Mouse (Mus musculus) Patski (cell line): ENCODE data around the gene Il12b. TPM values are rescaled to one million over a fixed set of nuclear protein-coding genes. Genes with fewer than 3 reads are reported as not detected.

Experiments used
- ATAC-seq: fragments of 100-300 bp; one replicate; pipeline ENCODE4 v1.8.0; 2021
- CTCF ChIA-PET: fragments of 350-600 bp; sonication (Branson Sonifier 250); formaldehyde crosslinking; loops from one replicate; lab custom pipeline; 2022; ENCODE audit warnings: inconsistent platforms; lab: Charles Lee
- POLR2A ChIA-PET: fragments of 350-600 bp; sonication (Branson Sonifier 250); formaldehyde crosslinking; loops from one replicate; lab custom pipeline; 2022; ENCODE audit warnings: antibody characterized with exemption, inconsistent platforms; lab: Charles Lee
- DNase-seq: peaks from one replicate; pipeline ENCODE4 v3.0.0-alpha.2; 2011; ENCODE audit warnings: low read depth, low spot score
- H3K27me3 ChIP-seq: fragments of 371-371 bp; one replicate; pipeline ENCODE4 v1.5.1; 2021
- CTCF ChIP-seq: fragments of 100-300 bp; IDR thresholded peaks from one replicate; pipeline ENCODE4 v1.5.1; 2021
- in situ Hi-C: fragments of 300-500 bp; cut with MboI; formaldehyde crosslinking; loops from 3 replicates; pipeline ENCODE4 v1.11.1; 2018; ENCODE audit warnings: low pct_unique_long_range_greater_than_20kb, mixed read lengths
- polyA plus RNA-seq: library from polyadenylated mRNA; unstranded; gene quantifications from one replicate; pipeline ENCODE4 v1.2.3, GENCODE M21; 2021

The Il12b gene
- polyA plus RNA-seq, 1 experiment from 2014 or later, result not detected

- ATAC-seq, result no peak
- in situ Hi-C loops, result no loop called here
- no peaks in the 10 kb centered on the region for H3K27me3 ChIP-seq
- TF ChIP-seq CTCF, result no peak
- ChIA-PET POLR2A (interaction anchor here (0.7 kb wide), 1 partner anchor 17 kb away, joined by 5 read pairs; no protein-coding TSS in a partner anchor), CTCF (interaction anchor here (1.2 to 1.7 kb wide), 2 partner anchors 8 to 17 kb away, joined by 3 to 7 read pairs; no protein-coding TSS in a partner anchor)
- DNase-seq, result no peak
Measured at GRCm38 (mm10) chr11:44406457-44406856, 6.6 kb downstream of the Il12b start.

DNA sequence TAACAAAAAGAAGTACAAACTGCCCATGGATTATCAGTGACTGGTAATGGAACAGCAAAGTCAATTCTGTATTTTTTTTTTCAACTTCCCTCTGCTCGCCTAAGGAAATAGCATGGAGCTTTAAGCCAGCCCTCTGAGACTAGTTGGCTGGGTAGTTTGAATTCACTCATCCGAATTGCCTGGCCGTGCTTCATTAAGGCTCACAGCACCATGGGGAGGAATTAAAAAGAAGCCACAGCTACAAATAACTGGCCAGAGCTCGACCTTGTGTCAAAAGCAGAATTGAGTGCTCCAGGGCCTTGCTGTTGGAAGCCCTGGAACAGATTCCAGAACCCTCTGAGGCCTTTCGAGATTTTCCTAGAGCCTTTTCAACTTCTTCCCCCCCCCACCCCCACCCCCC, 8.8 kb downstream of the Il12b start:
- ChIA-PET CTCF (no interaction called here), POLR2A (interaction anchor here (1.1 kb wide), 1 partner anchor 9 kb away, joined by 3 read pairs; no protein-coding TSS in a partner anchor)
- in situ Hi-C loops, result no loop called here
- DNase-seq (no peak), ATAC-seq (peak; percentile 35)
- TF ChIP-seq CTCF, result no peak
- peaks cover 5% of the 10 kb centered on the region for H3K27me3 ChIP-seq

DNA sequence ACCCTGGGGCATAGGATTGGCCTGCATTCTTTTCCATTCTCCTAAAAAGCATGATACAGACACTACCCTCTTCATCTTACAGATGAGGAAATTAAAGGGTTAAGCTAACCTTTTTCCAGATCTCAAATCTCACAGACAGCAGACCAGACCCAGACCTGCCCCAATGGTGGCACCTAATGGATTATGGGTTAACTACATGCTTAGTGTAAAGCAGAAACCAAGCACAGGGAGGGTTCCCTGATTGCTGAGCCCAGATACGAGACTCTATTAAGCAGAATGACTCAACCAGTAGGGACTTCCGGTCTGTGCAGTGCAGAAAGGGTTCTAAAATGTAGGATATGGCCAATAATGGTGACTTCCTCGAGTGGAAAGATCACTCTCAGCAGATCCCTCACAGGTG, 10.6 kb downstream of the Il12b start:
- POLR2A ChIA-PET, result no interaction called here
- TF ChIP-seq CTCF, result peak; percentile 52
- in situ Hi-C loops, result no loop called here
- ATAC-seq, result no peak
- DNase-seq, result no peak
- CTCF ChIA-PET, result interaction anchor here (1.4 to 1.5 kb wide), 2 partner anchors 24 to 47 kb away, joined by 3 to 4 read pairs; no protein-coding TSS in a partner anchor
- peaks cover 5% of the 10 kb centered on the region for H3K27me3 ChIP-seq

- TF ChIP-seq CTCF, result peak; percentile 47
- POLR2A ChIA-PET, result no interaction called here
- H3K27me3 ChIP-seq, result peaks cover 5% of the 10 kb centered on the region
- DNase-seq, result no peak
- no peak for ATAC-seq
- in situ Hi-C loops, result no loop called here
- CTCF ChIA-PET, result interaction anchor here (1.2 to 1.3 kb wide), 2 partner anchors 10 to 41 kb away, joined by 3 read pairs; no protein-coding TSS in a partner anchor
Measured at GRCm38 (mm10) chr11:44412276-44412675, 12.4 kb downstream of the Il12b start.

- POLR2A ChIA-PET, result no interaction called here
- DNase-seq (no peak), ATAC-seq (no peak)
- CTCF ChIA-PET, result interaction anchor here (2.6 kb wide), 1 partner anchor 40 kb away, joined by 9 read pairs; no protein-coding TSS in a partner anchor
- no peak for TF ChIP-seq CTCF
- in situ Hi-C loops, result no loop called here
- peaks cover 5% of the 10 kb centered on the region for H3K27me3 ChIP-seq
Measured at GRCm38 (mm10) chr11:44413371-44413770, 13.5 kb downstream of the Il12b start.

- TF ChIP-seq CTCF, result no peak
- CTCF ChIA-PET, result interaction anchor here (2.6 kb wide), 1 partner anchor 39 kb away, joined by 9 read pairs; no protein-coding TSS in a partner anchor
- ATAC-seq, result no peak
- peaks cover 5% of the 10 kb centered on the region for H3K27me3 ChIP-seq
- no peak for DNase-seq
- POLR2A ChIA-PET, result no interaction called here
- in situ Hi-C loops, result no loop called here
Measured at GRCm38 (mm10) chr11:44414605-44415004, 14.7 kb downstream of the Il12b start.

GRCm38 (mm10) chr11:44417403-44417802, 17.5 kb downstream of the Il12b start:
- DNase-seq, result no peak
- CTCF ChIA-PET, result no interaction called here
- H3K27me3 ChIP-seq, result peaks cover 5% of the 10 kb centered on the region
- TF ChIP-seq CTCF, result no peak
- ATAC-seq, result no peak
- in situ Hi-C loops, result no loop called here
- POLR2A ChIA-PET, result no interaction called here

DNA sequence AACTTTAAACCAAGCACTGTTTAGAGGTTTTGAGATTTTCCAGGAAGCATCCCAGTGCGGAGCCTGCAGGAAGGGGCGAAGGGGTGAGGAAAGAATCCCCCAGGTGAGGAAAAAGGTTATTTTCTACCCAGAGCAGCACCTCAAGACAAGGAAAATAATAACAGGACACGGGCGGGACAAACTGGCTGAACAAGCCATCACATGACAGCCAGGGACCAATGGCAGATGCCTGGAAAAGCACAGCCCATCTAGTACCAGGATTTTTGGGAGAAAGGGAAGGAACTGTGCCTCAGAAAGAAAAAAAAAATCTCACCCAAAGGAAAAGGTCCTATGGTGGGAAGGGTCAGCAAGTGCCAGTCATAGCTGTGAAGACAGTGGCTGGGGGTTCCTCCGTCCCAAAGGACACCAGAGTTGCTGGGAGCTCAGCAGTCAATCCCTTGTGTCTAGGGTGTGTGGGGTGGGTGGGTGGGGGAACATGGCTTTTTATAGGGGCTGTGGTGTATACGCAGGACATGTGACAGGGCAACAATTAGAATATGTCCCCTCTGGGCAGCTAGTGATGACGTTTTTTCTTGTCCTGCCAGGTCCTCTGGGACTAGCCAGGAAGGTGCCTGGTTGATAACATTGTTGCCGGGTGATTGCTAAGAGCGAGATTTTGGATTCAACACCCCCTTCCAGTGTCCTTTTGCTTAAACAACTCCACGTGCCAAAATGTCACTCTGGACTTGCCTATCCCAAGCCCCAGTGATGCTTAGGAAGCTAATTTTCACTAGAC, 22.7 kb downstream of the Il12b start:
- DNase-seq (no peak), ATAC-seq (no peak)
- no peaks in the 10 kb centered on the region for H3K27me3 ChIP-seq
- CTCF ChIA-PET, result interaction anchor here (0.8 kb wide), 1 partner anchor 16 kb away, joined by 4 read pairs; no protein-coding TSS in a partner anchor
- POLR2A ChIA-PET, result no interaction called here
- no peak for TF ChIP-seq CTCF
- in situ Hi-C loops, result no loop called here

- ATAC-seq (no peak), DNase-seq (no peak)
- TF ChIP-seq CTCF, result no peak
- ChIA-PET POLR2A (no interaction called here), CTCF (no interaction called here)
- no peaks in the 10 kb centered on the region for H3K27me3 ChIP-seq
- in situ Hi-C loops, result no loop called here
Measured at GRCm38 (mm10) chr11:44423261-44423660, 23.4 kb downstream of the Il12b start.

DNA sequence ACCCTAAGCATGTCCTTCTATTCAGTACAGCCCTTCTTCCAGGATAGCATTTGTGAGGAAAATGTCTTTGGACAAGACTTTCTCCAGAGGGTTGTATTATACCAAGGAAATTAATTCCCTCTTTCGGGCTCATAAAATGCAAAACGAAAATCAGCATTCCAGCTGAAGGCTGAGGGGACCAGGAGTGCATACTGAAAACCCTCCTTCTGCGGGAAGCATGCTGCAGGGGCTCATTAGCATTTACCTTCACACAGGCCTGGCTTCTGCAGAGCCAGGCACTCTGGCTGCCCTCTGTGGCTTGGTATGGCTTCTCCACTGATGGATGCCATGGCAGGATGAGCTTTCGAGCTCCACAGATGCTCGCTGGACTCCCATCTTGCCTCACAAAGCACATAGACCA, 24.1 kb downstream of the Il12b start:
- CTCF ChIA-PET, result no interaction called here
- POLR2A ChIA-PET, result interaction anchor here (0.6 kb wide), 2 partner anchors 17 to 337 kb away, joined by 3 to 5 read pairs; no protein-coding TSS in a partner anchor
- no peak for ATAC-seq
- no peak for TF ChIP-seq CTCF
- in situ Hi-C loops, result no loop called here
- DNase-seq, result no peak
- no peaks in the 10 kb centered on the region for H3K27me3 ChIP-seq

DNA sequence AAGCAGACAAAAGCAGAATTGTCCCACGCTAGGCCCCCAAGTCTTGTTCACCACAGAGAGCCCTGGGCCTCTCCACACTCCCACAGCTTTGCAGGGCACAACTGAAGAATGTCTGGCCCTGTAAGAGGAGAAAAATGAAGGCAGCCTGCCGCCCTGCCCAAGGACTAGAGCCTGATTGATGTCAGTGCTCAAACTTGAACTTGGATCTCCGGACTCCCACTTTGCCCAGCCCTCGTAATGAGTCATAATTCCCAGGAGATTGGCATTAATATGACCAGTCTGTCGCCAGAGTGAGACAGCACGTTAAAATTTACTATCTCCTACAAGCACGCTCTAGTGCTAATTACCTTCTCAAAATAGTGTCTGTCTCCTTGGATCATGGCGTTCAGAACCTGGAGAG, 25.1 kb downstream of the Il12b start:
- DNase-seq, result no peak
- CTCF ChIA-PET, result no interaction called here
- POLR2A ChIA-PET, result no interaction called here
- no peak for ATAC-seq
- H3K27me3 ChIP-seq, result no peaks in the 10 kb centered on the region
- in situ Hi-C loops, result no loop called here
- TF ChIP-seq CTCF, result no peak
